In the genomic region with DNA sequence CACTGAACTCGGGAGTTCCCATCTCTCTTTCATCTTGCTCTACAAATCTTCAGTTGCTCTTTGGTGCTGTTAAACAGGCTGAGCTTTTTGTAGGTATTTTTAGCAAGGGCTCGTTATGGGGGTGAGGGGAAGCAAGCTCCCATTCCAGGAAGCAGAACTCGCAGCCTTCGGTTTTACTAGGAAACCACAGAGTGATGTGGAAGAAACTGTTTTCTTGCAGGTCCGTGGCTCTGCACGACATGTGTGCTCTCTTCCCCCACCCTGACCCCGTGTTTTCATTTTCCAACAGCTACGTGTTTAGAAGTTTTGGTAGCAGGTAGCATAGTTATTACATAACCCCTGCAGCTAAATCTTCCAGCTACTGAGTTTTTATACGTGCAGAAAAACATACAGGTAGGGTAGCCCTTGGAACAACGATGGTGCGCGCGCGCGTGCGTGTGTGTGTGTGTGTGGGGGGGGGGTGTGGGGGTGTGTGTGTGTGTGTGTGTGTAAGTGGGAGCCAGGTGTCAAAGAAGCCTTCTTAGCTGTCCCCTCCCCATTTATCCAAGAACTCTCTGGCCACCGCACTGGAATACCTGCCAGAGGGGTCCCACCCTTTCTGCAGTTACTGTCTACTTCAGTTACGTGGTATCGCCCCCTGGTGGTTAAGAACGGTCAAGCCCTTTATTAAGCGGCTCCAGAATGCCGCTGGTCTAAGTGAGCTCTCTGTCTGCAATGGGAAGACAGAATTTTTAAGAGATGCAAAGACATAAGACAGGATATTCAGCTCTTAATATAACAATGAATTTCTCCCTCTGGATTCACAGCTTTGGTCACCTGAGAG, we compare ENCODE assay signal across 8 mouse cellular contexts. TPM values are rescaled to one million over a fixed set of nuclear protein-coding genes. Genes with fewer than 3 reads are reported as not detected.
DNase-seq lines count a peak whose midpoint lies in the region; ATAC-seq and TF ChIP-seq lines count a peak whose summit lies in the region.

No protein-coding gene starts in this region.

- H3K4me2 ChIP-seq in forebrain, postnatal 0 days (ENCODE audit: low read depth): no peak overlapping the region

- H3K9ac ChIP-seq in forebrain, postnatal 0 days: no peak overlapping the region

- no peaks in the 10 kb centered on the region for H3K36me3 ChIP-seq in forebrain, postnatal 0 days (ENCODE audit: insufficient read depth)
- H3K36me3 ChIP-seq in limb, embryonic 10.5 days: no peaks in the 10 kb centered on the region
- H3K36me3 ChIP-seq in splenic B cell, adult 2 months (ENCODE audit: control insufficient read depth, insufficient read depth, low read length, poor library complexity, severe bottlenecking): no peaks in the 10 kb centered on the region

- TF ChIP-seq CTCF in forebrain, postnatal 0 days (IDR thresholded peaks at IDR 0.05; ENCODE audit: low read depth): peak; percentile 77

- peak; percentile 48; the same call in 1 of the 2 replicates for ATAC-seq in forebrain, postnatal 0 days

- DNase-seq in ovary, postnatal 36 days (ENCODE audit: low spot score): peak; percentile 42
- DNase-seq in ovary, postnatal 10 days (ENCODE audit: low spot score): no peak
- DNase-seq in cerebellum, adult 8-10 months: peak; percentile 25
- DNase-seq in forebrain, postnatal 0 days: peak; percentile 80
- DNase-seq in hindlimb bud, embryonic 11.5 days (ENCODE audit: extremely low spot score, low read depth, low spot score): peak; percentile 85
- DNase-seq in limb, embryonic 10.5 days (ENCODE audit: low spot score): peak; percentile 86
- DNase-seq in mesoderm, embryonic 11.5 days (ENCODE audit: low read depth, low spot score): peak; percentile 89
- DNase-seq in splenic B cell, adult 2 months (ENCODE audit: low read depth, low spot score): peak; percentile 88

- H3K4me3 ChIP-seq in forebrain, postnatal 0 days (ENCODE audit: low read depth, low read length): no peak overlapping the region
- H3K4me3 ChIP-seq in limb, embryonic 10.5 days: peak overlapping the region; percentile 8; the same call in 1 of the 2 replicates

- no peaks in the 10 kb centered on the region for H3K4me1 ChIP-seq in forebrain, postnatal 0 days (ENCODE audit: insufficient read depth)
- H3K4me1 ChIP-seq in limb, embryonic 10.5 days: peaks cover 67% of the 10 kb centered on the region

- no peaks in the 10 kb centered on the region for H3K9me3 ChIP-seq in forebrain, postnatal 0 days (ENCODE audit: low read length)
- H3K9me3 ChIP-seq in limb, embryonic 10.5 days (replicated peaks): no peaks in the 10 kb centered on the region

- WGBS in forebrain, postnatal 0 days: 45% methylated on average over 22 of the region's 22 CpGs
- WGBS in limb, embryonic 10.5 days: 44% methylated on average over 22 of the region's 22 CpGs

- no peak overlapping the region for H3K27ac ChIP-seq in forebrain, postnatal 0 days (ENCODE audit: low read depth, low read length)
- peak overlapping the region; percentile 70 for H3K27ac ChIP-seq in limb, embryonic 10.5 days

- H3K27me3 ChIP-seq in forebrain, postnatal 0 days (ENCODE audit: insufficient read depth, low read length): no peaks in the 10 kb centered on the region
- no peaks in the 10 kb centered on the region for H3K27me3 ChIP-seq in limb, embryonic 10.5 days (ENCODE audit: low read depth, poor library complexity, severe bottlenecking)
- H3K27me3 ChIP-seq in splenic B cell, adult 2 months (ENCODE audit: control insufficient read depth, insufficient read depth, low read length, poor library complexity, severe bottlenecking): no peaks in the 10 kb centered on the region

RNA-seq across cellular contexts. Expression of gene H2afy, which starts 15.5 kb away (rescaled TPM):
- total RNA-seq in forebrain, postnatal 0 days (2014; rRNA removed): 151 and 181 TPM in 2 replicates
- polyA plus RNA-seq in forebrain, postnatal 0 days (2015; fragmentation: Nextera tagmentation; extraction: Ambion mirVana): 169 and 171 TPM in 2 replicates
- 642 and 645 TPM in 2 replicates for polyA plus RNA-seq in limb, embryonic 10.5 days (2016; fragmentation: Nextera tagmentation; extraction: Ambion mirVana)

RNA-seq across cellular contexts. Expression of gene Tifab, which starts 27.1 kb away (rescaled TPM):
- total RNA-seq in forebrain, postnatal 0 days (2014; rRNA removed): 0.05 and 0.92 TPM in 2 replicates
- 0.58 and 0.61 TPM in 2 replicates for polyA plus RNA-seq in forebrain, postnatal 0 days (2015; fragmentation: Nextera tagmentation; extraction: Ambion mirVana)
- polyA plus RNA-seq in limb, embryonic 10.5 days (2016; fragmentation: Nextera tagmentation; extraction: Ambion mirVana): 0.63 and 1.2 TPM in 2 replicates
